Mouse (Mus musculus) kidney, embryonic 16.5 days (tissue): Measurements from ENCODE around the gene Htt. TPM values are rescaled to one million over a fixed set of nuclear protein-coding genes. Genes with fewer than 3 reads are reported as not detected.
A peak's percentile ranks its signal among the peaks of the same experiment; 100 is the strongest.

ENCODE experiments used
- ATAC-seq: fragments of 200-750 bp; cut with Nextera tagmentation; 2 replicates; pipeline ENCODE4 v1.8.0; 2017; ENCODE audit warnings: moderate TSS enrichment; ENCODE audit not compliant: low FRiP score, low TSS enrichment
- H3K27ac ChIP-seq: fragments of 300-500 bp; sonication (generic); 2 replicates; pipeline ENCODE4 v1.5.1; 2014; ENCODE audit warnings: low read length
- H3K27me3 ChIP-seq: fragments of 300-500 bp; sonication (generic); 2 replicates; pipeline ENCODE4 v1.6.1; 2014; ENCODE audit warnings: low read length, control low read depth, mixed read lengths; ENCODE audit not compliant: insufficient read depth
- H3K36me3 ChIP-seq: fragments of 300-500 bp; sonication (generic); 2 replicates; pipeline ENCODE4 v1.6.1; 2014; ENCODE audit warnings: low read length, control low read depth, mixed read lengths; ENCODE audit not compliant: insufficient read depth
- H3K4me1 ChIP-seq: fragments of 300-500 bp; sonication (generic); 2 replicates; pipeline ENCODE4 v1.6.1; 2014; ENCODE audit warnings: low read length, control low read depth, mixed read lengths; ENCODE audit not compliant: insufficient read depth
- H3K4me2 ChIP-seq: fragments of 300-500 bp; sonication (generic); replicated peaks from 2 replicates; pipeline ENCODE4 v1.6.1; 2014; ENCODE audit warnings: low read depth, low read length
- H3K4me3 ChIP-seq: fragments of 300-500 bp; sonication (generic); 2 replicates; pipeline ENCODE4 v1.5.1; 2014; ENCODE audit warnings: mild to moderate bottlenecking, low read length
- H3K9ac ChIP-seq: fragments of 300-500 bp; sonication (generic); replicated peaks from 2 replicates; pipeline ENCODE4 v1.6.1; 2014; ENCODE audit warnings: low read length
- H3K9me3 ChIP-seq: fragments of 300-500 bp; sonication (generic); 2 replicates; pipeline ENCODE4 v1.6.1; 2016; ENCODE audit warnings: low read length, control low read depth
- WGBS: fragments of 180-500 bp; shearing (Covaris S2); extraction: QIAGEN DNeasy Blood & Tissue Kit; methylation state at CpG from one replicate; pipeline ENCODE4 v1.1.7; 2014; 5-methylcytosine and 5-hydroxymethylcytosine counted together
- polyA plus RNA-seq: library from polyadenylated mRNA; unstranded; fragments of >200 nt; fragmentation: Nextera tagmentation; extraction: Ambion mirVana; gene quantifications from 2 replicates; pipeline ENCODE4 v1.2.1, GENCODE M21; 2015

Htt gene
- polyA plus RNA-seq, 1 experiment from 2014 or later, result 11.1 TPM

DNA sequence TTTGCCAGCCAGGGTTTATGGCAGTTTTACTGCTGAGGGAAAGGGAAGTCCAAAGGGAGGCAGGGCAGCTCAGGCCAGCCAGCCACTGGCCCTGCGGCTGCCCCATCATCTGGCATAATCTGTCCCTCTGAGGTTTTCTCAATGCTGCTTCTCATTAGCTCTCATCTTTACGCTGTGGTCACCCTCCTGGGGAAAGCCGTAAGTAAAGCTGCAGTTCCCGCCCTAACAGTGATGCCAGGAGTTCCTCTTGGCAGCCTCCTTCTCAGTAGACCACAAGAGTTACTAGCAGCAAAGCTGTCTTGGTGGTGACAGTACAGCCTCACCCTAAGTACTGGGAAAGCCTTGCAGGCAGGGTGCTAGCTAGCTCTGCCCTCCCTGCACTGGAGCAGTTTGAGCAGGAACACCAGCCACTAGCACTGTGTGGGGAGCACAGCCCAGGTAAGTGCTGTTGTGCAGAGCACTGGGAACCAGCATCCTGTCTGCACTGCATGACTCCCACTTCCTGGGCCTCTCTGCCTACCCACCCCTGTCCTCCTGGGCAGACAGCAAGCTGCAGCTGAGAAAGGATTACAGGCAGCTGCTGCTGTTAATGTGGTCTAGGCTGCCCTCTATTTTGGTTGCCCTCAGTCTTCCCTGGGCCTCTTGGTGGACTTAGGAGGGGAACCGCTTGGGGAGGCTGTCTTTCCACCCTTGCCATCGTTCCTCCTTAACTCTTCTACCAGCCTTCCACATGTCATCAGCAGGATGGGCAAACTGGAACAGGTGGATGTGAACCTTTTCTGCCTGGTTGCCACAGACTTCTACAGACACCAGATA, 146.6 kb downstream of the Htt start, which contains the start of gene Msantd1:
Msantd1 (plus strand) TSS at position 103 of the 816 bp plus-strand sequence.
- no peak within 1 kb of the TSS for H3K9ac ChIP-seq
- H3K27me3 ChIP-seq, result no peaks in the 10 kb centered on the region
- WGBS, result 78% methylated on average over 6 of the region's 6 CpGs

DNA sequence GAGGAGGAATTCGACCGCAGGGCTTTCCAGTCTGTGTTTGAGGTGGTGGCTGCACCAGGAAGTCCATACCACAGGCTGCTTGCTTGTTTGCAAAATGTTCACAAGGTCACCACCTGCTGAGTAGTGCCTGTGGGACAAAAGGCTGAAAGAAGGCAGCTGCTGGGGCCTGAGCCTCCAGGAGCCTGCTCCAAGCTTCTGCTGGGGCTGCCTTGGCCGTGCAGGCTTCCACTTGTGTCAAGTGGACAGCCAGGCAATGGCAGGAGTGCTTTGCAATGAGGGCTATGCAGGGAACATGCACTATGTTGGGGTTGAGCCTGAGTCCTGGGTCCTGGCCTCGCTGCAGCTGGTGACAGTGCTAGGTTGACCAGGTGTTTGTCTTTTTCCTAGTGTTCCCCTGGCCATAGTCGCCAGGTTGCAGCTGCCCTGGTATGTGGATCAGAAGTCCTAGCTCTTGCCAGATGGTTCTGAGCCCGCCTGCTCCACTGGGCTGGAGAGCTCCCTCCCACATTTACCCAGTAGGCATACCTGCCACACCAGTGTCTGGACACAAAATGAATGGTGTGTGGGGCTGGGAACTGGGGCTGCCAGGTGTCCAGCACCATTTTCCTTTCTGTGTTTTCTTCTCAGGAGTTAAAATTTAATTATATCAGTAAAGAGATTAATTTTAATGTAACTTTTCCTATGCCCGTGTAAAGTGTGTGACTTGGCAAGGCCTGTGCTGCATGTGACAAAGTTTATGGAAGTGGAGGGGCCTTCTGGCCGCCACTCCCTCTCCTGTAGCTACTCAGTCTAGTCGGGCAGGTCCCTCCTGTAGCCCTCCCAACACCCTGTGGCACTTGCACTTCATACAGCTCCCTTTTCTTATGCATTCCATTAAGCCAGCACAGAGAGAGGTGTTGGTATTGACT, 147.4 kb downstream of the Htt start:
- Histone ChIP-seq H3K36me3 (peaks cover 43% of the 10 kb centered on the region), H3K4me1 (no peaks in the 10 kb centered on the region), H3K4me3 (no peak overlapping the region), H3K9ac (no peak overlapping the region), H3K9me3 (no peaks in the 10 kb centered on the region), H3K27ac (no peak overlapping the region), H3K27me3 (no peaks in the 10 kb centered on the region), H3K4me2 (no peak overlapping the region)
- no peak for ATAC-seq
- WGBS, result 80% methylated on average over 9 of the region's 9 CpGs

More for the DNA sequence above, 146.6 kb downstream of the Htt start, which contains the start of gene Msantd1:
- Histone ChIP-seq H3K4me2 (no peak within 1 kb of the TSS), H3K36me3 (peaks cover 47% of the 10 kb centered on the region), H3K4me3 (no peak within 1 kb of the TSS), H3K4me1 (no peaks in the 10 kb centered on the region), H3K9me3 (no peaks in the 10 kb centered on the region), H3K27ac (no peak within 1 kb of the TSS)
- no peak for ATAC-seq

GRCm38 (mm10) chr5:34909634-34910503, 148.3 kb downstream of the Htt start:
- Histone ChIP-seq H3K4me2 (no peak overlapping the region), H3K4me3 (no peak overlapping the region), H3K9ac (no peak overlapping the region), H3K9me3 (no peaks in the 10 kb centered on the region), H3K4me1 (no peaks in the 10 kb centered on the region), H3K27me3 (no peaks in the 10 kb centered on the region), H3K27ac (no peak overlapping the region), H3K36me3 (peaks cover 34% of the 10 kb centered on the region)
- 97% methylated on average over 1 of the region's 1 CpGs for WGBS
- no peak for ATAC-seq

GRCm38 (mm10) chr5:34910504-34910815, 148.9 kb downstream of the Htt start:
- H3K36me3 ChIP-seq, result peaks cover 29% of the 10 kb centered on the region
- no peaks in the 10 kb centered on the region for H3K27me3 ChIP-seq
- no peaks in the 10 kb centered on the region for H3K4me1 ChIP-seq
- H3K9me3 ChIP-seq, result no peaks in the 10 kb centered on the region
- H3K4me3 ChIP-seq, result no peak overlapping the region
- H3K4me2 ChIP-seq, result no peak overlapping the region
- 86% methylated on average over 4 of the region's 4 CpGs for WGBS
- H3K9ac ChIP-seq, result no peak overlapping the region
- H3K27ac ChIP-seq, result no peak overlapping the region
- no peak for ATAC-seq

DNA sequence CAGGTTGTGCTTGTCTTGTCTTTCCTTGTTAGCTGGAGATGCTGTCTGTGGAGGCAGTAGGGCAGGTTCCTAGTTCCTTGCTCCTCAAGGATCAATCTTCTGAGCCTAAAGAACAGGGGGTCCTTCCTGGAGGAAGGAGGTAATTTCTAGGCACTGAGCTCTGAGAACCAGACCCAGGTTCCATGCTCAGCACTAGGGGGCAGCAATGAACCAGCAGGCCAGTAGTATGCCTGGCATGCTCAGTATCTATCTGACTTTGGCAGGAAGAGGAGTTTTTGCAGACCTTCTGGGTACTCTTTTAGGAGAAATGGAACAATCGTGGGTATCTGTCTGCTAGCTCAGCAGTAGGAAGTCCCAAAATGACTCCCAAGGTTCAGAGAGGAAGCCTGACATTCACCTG, 154.3 kb downstream of the Htt start:
- H3K9ac ChIP-seq, result no peak overlapping the region
- no peaks in the 10 kb centered on the region for H3K36me3 ChIP-seq
- H3K4me1 ChIP-seq, result no peaks in the 10 kb centered on the region
- H3K9me3 ChIP-seq, result no peaks in the 10 kb centered on the region
- H3K4me2 ChIP-seq, result no peak overlapping the region
- peak; percentile 54; the same call in 1 of the 2 replicates for ATAC-seq
- no peak overlapping the region for H3K27ac ChIP-seq
- H3K4me3 ChIP-seq, result no peak overlapping the region
- no peaks in the 10 kb centered on the region for H3K27me3 ChIP-seq
- 5% methylated on average over 1 of the region's 1 CpGs for WGBS

DNA sequence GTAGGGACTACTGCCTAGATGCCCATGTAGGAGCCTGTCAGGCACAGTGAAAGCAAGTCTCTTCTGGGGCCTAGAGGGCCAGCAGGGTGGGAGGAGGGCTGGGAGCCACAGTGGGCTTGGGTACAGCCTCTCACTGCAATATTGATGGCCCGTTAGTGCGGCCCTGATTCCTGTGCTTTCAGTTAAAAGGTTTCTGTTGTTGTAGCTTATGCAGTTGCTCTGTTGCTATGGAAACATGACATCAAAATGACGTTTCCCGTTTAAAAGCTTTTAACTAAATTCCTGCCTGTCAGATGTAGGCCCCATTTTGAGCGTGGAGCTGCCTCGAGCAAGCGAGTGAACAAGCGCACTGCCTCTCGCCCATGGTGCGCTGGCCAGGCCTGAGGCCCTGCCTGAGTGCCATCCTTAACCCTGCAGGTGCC, 155.7 kb downstream of the Htt start:
- Histone ChIP-seq H3K36me3 (no peaks in the 10 kb centered on the region), H3K27me3 (no peaks in the 10 kb centered on the region), H3K4me3 (no peak overlapping the region), H3K9ac (no peak overlapping the region), H3K4me2 (no peak overlapping the region), H3K9me3 (no peaks in the 10 kb centered on the region), H3K27ac (no peak overlapping the region), H3K4me1 (no peaks in the 10 kb centered on the region)
- 58% methylated on average over 10 of the region's 10 CpGs for WGBS
- no peak for ATAC-seq

GRCm38 (mm10) chr5:34918785-34919184, 157.2 kb downstream of the Htt start:
- H3K9ac ChIP-seq, result no peak overlapping the region
- no peaks in the 10 kb centered on the region for H3K27me3 ChIP-seq
- no peak overlapping the region for H3K27ac ChIP-seq
- no peak overlapping the region for H3K4me2 ChIP-seq
- H3K4me1 ChIP-seq, result no peaks in the 10 kb centered on the region
- ATAC-seq, result no peak
- no peaks in the 10 kb centered on the region for H3K9me3 ChIP-seq
- no peak overlapping the region for H3K4me3 ChIP-seq
- WGBS, result 87% methylated on average over 3 of the region's 3 CpGs
- peaks cover 6% of the 10 kb centered on the region; the same call in 1 of the 2 replicates for H3K36me3 ChIP-seq

GRCm38 (mm10) chr5:34922531-34922930, 161.0 kb downstream of the Htt start:
- no peak overlapping the region for H3K4me3 ChIP-seq
- H3K9me3 ChIP-seq, result no peaks in the 10 kb centered on the region
- H3K36me3 ChIP-seq, result peaks cover 6% of the 10 kb centered on the region; the same call in 1 of the 2 replicates
- 48% methylated on average over 6 of the region's 6 CpGs for WGBS
- ATAC-seq, result peak; percentile 23; the same call in 1 of the 2 replicates
- H3K4me2 ChIP-seq, result no peak overlapping the region
- no peak overlapping the region for H3K27ac ChIP-seq
- H3K27me3 ChIP-seq, result no peaks in the 10 kb centered on the region
- H3K4me1 ChIP-seq, result no peaks in the 10 kb centered on the region
- no peak overlapping the region for H3K9ac ChIP-seq

DNA sequence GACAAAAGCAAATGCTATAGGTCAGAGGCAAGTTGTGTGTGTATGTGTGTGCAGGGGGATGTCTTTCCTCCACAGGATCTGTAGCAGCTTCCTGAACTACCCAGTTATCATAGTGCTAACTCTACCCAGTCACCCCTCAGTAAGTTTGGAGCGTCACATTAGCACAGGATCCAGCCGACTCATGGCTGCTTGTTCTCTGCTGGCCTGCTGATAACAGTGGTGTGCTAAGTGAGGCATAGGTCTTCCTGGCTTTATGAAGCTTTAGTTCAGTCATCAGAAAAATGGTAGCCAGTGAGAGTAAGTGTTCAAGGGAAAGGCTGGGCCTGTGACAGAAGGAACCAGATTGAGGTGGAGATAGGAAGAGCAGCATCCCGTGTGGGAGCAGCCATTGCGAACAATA, 162.4 kb downstream of the Htt start:
- Histone ChIP-seq H3K9ac (no peak overlapping the region), H3K36me3 (peaks cover 6% of the 10 kb centered on the region; the same call in 1 of the 2 replicates), H3K27me3 (no peaks in the 10 kb centered on the region), H3K9me3 (no peaks in the 10 kb centered on the region), H3K4me2 (no peak overlapping the region), H3K4me3 (no peak overlapping the region), H3K4me1 (no peaks in the 10 kb centered on the region), H3K27ac (no peak overlapping the region)
- no peak for ATAC-seq
- 89% methylated on average over 4 of the region's 4 CpGs for WGBS
